Mouse (Mus musculus): Measurements from ENCODE around the gene Kcnj10.

Kcnj10 gene

DNA sequence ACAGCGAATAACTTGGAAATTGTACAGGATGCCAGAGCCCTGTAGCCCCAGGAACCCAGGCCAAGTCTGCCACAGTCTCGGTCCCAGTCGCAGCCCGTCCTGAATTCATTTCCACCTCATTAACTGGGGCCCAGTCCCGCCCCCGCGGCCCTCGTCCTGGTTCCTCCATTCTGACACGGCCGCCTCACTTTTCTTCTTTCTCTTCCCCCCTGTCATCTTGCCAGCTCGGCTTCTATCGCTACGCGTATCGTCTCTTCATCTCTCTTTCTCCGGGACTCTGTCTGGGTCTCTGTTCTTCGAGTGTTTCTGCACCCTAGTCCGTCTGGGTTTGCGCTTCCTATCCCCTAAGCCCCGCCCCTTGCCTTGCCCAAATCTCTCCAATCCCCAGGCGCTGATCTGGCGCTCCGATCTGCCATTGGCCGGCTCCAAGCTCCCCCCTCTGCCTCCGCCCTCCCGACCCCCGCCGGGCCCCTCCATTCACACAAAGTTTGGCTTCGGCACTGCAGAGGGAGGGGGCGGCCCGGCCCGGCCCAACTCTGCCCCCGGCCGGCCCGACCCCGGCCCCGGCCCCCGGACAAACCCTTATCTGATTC is at the start of gene Kcnj10:
TSS of gene Kcnj10 (plus strand) at position 482 of the 593 bp plus-strand sequence.
- 3% methylated on average over 38 of the region's 38 CpGs for WGBS

DNA sequence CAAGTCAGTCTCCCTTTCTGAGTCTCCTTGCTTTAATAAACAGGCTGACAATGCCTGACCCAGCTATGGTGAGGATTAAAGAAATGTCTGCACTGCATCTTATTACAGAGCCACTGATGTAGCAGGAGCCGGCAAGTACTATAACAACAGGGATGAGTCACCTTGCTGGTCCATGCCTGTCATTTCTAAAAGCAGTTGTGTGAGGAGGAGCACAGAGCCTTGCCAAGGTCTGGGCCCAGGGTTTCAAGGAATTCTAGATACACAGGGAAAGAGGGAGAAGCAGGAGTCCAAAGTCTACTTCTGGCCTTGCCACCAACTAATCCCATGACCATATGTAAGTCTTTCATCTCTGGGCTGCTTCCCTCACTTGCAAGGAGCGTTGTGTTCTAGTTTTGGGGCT is 48.1 kb upstream of the Kcnj10 start:
- WGBS = 34% methylated on average over 2 of the region's 2 CpGs

DNA sequence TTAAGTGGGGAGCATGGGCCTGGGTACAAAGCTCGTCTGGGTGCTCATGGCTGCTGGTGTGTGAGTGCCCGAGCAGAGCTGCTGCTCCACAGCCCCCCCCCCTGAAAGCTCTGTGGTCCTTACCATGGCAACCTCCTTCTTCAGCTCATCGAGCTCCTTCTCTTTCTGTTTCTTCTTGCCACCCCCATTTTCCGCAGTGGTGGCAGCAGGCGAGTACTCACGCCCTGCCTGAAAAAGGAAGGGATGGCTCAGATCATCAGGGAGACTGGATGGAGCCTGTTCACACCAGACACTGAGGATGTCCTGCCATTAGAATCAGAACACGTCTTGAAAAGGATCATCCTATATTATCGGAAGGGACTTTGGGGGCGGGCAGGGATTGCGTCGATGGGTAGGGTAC is 47.6 kb upstream of the Kcnj10 start:
- WGBS = 52% methylated on average over 11 of the region's 11 CpGs

DNA sequence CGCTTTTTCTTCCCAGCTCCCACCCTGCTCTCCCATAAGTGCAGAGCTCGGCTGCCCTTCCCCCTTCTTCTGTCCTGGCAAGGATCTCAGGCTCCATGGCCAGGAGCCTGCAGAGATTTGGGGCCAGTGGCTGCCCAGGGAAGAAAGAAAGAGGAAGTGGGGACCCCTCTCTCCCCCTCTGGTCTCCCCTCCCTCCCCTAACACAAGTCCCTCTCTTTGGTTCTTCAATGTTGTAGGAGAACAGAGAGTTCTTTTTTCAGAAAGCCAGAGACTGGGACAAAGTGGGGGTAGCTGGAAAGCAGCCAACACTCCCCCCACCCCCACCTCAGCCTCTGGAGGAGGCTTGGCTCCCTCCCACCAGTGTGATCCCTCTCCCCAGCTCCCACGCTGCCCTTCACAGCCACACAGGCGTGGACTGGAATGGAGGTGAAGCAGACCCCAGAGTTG is 45.2 kb upstream of the Kcnj10 start:
- 58% methylated on average over 4 of the region's 4 CpGs for WGBS

GRCm38 (mm10) chr1:172296816-172297510 is 44.0 kb upstream of the Kcnj10 start:
- WGBS = 44% methylated on average over 6 of the region's 6 CpGs

DNA sequence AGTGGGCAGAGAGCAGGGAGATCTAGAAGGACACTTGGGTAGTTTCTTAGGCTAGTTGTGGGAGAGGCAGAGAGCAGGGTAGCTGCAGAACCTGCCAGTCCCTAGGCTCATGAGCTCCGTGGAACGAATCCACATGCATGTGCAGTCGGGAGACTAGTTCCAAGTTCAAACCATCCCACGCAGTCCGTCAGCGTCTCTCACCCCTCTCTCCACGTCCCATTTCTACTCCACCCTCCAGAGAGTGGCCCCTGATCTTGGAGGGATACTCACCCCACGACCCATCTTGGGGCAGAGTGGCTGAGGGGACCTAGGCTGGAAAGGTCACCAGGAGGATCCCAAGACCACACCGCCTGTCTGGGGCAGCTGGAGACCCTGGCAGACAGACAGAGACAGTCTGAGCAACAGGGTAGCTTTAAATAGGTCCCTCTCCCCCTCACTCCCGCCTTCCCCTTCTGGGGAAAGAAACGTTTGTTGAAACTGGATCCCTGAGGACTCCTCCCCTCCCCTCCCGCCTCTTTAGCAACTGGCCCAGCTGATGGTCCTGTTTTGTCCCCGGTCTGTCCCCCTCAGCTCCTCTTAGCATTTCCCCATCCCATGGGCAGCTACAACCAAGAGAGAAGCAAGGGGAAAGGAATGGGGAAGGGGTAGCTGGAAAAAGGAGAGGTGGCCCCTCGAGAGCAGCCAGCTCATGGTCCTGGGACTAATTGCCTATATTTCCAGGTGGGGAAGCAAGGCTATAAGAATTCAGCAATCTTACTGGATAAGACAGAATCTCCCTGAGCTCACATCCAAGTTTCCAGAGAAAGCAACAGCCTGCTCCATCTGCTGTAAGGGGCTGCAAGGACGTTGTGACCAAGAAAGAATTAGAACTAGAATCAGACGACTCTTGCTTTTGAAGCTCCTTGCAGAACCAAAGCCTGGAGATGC is 43.1 kb upstream of the Kcnj10 start, which contains the start of gene Atp1a2:
TSS of gene Atp1a2 (minus strand) at position 454 of the 927 bp plus-strand sequence.
- 23% methylated on average over 16 of the region's 16 CpGs for WGBS

DNA sequence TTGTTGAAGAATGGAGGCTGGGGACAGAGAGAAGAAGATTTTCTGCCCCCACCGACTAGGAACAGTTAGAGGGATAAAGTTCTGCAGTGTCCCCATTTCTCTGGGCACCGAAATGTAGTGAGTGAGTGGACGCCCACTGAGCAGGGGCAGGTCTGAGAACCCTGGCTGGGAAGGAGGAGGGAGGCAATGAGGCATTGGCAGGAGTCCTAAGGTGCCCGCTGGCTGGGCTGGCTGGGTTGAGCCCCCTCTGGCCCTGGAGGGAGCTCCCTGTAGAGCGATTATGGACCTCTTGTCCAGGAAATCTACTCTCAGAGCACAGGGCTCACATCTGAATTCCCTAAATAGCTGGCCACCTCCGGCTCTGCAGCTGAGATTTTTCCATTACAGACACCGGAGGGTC is 41.5 kb upstream of the Kcnj10 start:
- WGBS = 35% methylated on average over 7 of the region's 7 CpGs

GRCm38 (mm10) chr1:172300247-172300646 is 40.8 kb upstream of the Kcnj10 start:
- 51% methylated on average over 5 of the region's 5 CpGs for whole genome bisulfite sequencing

DNA sequence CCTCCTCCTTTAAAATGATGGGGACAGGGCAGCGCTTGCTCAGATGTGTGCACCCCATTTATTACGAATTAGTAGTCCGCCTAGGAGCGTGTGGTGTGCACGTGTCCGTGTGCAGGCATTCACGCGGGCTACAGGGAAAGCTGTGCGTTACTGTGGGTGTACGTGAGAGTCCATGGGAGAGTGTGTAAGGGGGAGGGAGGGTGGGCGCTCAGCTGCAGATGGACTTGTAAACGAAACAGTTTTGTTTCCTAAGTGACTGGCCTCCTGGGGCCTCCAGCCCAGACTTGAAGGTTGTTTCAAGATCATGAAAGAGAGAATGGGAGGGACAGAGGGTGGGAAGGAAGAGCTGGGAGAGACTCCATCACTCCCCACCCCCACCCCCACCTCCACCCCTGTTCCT is 39.8 kb upstream of the Kcnj10 start:
- 27% methylated on average over 12 of the region's 12 CpGs for WGBS

DNA sequence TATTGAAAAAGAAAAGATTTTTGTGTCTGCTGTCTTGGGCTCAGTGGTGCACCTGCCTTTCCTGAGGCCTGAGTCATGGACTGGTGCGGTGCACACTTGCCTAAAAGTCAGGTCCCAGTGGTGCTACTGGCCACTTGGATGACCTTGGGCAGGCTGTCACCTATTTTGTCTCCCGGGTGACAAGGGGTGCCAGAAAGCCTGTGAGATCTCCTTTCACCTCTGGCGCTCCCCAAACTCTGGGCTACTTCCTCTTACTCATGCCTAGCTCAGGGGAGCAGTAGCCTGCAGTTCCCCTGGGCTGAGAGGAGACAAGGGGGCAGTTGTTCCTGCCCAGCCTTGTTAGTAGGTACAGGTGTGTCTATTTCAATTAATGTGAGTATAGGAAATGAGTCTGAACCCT is 38.7 kb upstream of the Kcnj10 start:
- 69% methylated on average over 3 of the region's 3 CpGs for WGBS

DNA sequence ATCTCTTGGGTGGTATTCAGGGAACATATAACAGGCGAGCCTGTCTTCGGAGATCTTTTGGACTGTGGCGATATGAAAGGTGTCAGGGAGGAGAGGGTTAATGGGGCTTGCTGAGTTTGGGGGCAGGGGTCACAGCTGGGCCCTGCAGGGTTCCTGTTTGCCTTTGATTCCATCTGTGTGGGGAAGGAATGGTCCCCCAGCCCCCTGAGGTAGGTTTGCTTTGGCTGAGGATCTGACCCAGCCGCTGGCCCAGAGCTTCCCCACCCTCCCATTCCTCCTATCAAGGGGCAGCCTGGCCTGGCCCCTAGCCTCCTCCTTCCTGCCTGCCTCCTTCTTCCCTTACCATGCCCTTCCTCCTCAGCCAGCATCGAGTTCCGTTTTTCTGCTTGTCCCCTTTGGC is 38.2 kb upstream of the Kcnj10 start:
- 54% methylated on average over 6 of the region's 6 CpGs for WGBS

DNA sequence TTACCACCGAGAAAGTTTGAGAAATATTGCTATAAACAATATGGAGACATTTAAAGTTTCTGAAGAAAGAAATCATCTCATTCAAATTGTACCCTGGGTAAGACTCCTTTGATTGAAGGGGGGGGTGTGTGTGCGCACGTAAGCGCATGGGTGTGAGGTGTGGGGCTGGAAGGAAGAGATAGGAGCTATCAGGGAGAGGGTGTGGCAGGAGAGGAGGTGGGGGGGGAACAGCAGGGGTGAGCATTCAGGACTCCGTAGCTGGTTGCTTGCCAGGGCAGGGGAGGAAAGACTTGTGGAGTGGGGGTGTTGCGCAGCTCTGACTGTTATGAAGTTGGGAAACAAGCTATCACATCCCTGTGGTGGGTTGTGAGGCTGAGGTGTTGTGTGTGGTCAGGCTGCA is 36.6 kb upstream of the Kcnj10 start:
- 53% methylated on average over 6 of the region's 6 CpGs for WGBS

DNA sequence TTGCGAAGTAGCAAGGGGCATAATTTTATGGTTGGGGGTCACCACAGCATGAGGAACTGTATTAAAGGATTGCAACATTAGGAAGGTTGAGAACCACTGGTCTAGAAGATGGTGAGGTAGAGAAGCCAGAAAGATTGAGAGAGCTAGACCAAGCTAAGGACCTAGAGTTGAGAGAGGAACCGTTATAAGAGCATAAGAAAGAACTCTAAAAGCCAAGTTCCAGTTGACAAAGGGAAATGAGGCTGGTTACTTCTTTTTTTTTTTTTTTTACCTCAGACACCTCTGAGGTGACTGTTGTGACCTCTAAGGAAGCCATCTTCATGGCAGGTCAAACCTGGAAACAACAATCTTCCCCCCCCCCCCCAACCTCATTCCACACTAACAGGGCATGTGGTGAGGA is 35.9 kb upstream of the Kcnj10 start:
- 88% methylated on average over 2 of the region's 2 CpGs for WGBS

- 83% methylated on average over 3 of the region's 3 CpGs for WGBS
Observed at GRCm38 (mm10) chr1:172305635-172306034, 35.4 kb upstream of the Kcnj10 start.

DNA sequence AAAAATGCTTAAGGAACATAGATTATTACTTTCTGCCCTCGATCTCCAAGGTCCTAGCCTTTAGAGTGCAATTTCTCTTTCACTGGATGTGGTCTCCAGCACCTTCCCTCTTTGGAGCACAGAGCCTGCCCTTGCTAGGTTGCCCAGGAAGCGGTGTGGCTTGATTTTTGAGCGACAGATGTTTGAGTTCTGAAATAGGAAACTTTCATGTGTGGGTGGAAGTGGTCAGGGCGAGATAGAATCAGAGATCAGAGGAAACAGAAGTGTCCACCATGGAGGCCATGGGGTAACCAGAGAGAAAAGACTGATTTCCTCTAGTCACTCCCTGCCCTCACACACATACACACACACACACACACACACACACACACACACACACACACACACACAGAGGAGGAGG is 34.8 kb upstream of the Kcnj10 start:
- 67% methylated on average over 4 of the region's 4 CpGs for WGBS

DNA sequence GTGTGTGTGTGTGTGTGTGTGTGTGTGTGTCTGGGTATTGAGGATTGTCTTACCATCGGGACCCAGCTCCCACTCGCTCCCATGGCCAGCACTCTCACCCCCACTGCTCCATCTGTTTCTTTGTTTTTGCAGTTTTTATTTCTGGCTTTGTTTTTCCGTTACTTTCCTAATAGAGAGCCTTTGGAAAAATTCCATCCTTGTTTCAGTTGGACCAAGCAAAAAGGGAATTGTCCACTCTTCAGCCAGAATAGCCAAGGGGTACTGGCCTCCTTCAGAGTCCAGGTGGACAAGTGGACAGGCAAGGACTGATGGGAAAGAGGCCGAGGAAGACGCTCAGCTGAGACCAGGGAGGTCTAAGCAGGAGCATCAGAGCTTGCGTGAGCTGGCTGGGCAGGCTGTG is 34.1 kb upstream of the Kcnj10 start:
- WGBS = 31% methylated on average over 6 of the region's 6 CpGs

- 64% methylated on average over 10 of the region's 10 CpGs for WGBS
Observed at GRCm38 (mm10) chr1:172307936-172308335, 33.1 kb upstream of the Kcnj10 start.

DNA sequence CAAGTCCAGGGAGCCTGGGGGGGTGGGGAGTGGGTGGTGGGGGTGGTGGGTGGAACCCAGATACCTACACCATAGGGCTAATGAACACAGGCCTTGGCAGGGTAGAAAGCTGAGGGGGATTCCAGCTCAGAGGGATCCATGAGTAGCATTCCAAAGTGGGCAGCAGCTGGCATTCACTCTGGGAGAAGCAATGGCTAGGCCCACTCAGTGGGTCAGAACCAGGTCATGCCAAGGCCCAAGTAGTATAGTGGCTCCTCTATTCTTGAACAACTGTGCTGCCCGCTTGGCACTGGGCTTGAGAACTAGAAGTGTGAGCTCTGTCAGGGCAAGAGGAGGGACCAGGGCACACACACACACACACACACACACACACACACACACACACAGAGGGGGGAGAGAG is 32.6 kb upstream of the Kcnj10 start:
- WGBS = 60% methylated on average over 1 of the region's 1 CpGs

DNA sequence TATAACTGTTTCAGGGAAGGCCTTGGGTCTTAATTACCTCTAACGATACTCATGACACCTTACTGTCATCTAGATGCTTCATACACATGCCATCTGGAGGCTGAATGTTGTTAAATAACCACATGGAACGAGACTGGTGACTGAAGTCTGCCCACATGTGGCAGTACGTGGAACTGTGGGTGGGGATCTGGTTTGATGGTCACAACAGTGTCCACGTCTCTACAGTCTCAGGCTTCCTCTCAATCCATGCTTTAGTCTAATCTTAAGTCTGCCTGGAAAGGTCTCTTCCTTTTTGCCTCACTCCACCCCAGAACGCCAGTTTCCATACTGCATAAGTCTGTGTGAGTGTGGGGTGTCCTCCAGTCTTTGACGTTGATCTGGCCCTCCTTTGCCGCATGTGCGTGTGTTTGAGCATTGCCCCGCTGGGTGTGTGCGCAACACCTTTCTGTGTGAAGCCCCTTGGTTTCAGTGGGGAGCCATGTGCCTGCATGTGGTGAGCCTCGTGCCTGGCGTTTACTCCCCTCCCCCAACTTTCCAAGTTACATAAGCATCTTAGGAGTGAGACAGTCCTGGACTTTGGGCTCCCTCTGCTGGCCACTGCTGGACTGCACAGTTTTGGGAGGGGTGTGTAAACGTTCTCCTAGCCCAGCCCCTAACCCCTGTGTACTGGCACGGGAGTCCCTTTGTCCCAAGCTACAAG is 31.2 kb upstream of the Kcnj10 start:
- WGBS = under 1% methylated on average over 14 of the region's 14 CpGs

- WGBS = 12% methylated on average over 23 of the region's 23 CpGs
Observed at GRCm38 (mm10) chr1:172311248-172311906, 29.6 kb upstream of the Kcnj10 start.
